Mouse (Mus musculus) cerebellum, postnatal 36 days (tissue): Measurements from ENCODE around the gene Gm21693.
"Not testable (repeated sequence)": the region's sequence is repeated elsewhere in the genome, so short reads cannot be mapped to it uniquely, and the experiment has no call there.

Source experiments
- DNase-seq, 2 experiments: peaks; one replicate each; pipeline ENCODE4 v3.0.0; 2021 to 2022; ENCODE audit warnings: mixed read lengths in 2 of 2

Gene Gm21693

GRCm38 (mm10) chrY:3345229-3345628 lies at the start of gene Gm21693:
TSS of gene Gm21693 (minus strand) at chrY:3345329.
- DNase-seq: not testable (repeated sequence)

GRCm38 (mm10) chrY:3340661-3341060 lies 4.5 kb downstream of the Gm21693 start:
- not testable (repeated sequence) for DNase-seq

- DNase-seq: not testable (repeated sequence)
Measured at GRCm38 (mm10) chrY:3306349-3306748, 38.8 kb downstream of the Gm21693 start, which contains the start of gene Gm21677. TSS of gene Gm21677 (minus strand) at chrY:3306449.
